Mouse (Mus musculus): ENCODE data around the gene Ly6g6d.
A peak's percentile ranks its signal among the peaks of the same experiment; 100 is the strongest.

DNA sequence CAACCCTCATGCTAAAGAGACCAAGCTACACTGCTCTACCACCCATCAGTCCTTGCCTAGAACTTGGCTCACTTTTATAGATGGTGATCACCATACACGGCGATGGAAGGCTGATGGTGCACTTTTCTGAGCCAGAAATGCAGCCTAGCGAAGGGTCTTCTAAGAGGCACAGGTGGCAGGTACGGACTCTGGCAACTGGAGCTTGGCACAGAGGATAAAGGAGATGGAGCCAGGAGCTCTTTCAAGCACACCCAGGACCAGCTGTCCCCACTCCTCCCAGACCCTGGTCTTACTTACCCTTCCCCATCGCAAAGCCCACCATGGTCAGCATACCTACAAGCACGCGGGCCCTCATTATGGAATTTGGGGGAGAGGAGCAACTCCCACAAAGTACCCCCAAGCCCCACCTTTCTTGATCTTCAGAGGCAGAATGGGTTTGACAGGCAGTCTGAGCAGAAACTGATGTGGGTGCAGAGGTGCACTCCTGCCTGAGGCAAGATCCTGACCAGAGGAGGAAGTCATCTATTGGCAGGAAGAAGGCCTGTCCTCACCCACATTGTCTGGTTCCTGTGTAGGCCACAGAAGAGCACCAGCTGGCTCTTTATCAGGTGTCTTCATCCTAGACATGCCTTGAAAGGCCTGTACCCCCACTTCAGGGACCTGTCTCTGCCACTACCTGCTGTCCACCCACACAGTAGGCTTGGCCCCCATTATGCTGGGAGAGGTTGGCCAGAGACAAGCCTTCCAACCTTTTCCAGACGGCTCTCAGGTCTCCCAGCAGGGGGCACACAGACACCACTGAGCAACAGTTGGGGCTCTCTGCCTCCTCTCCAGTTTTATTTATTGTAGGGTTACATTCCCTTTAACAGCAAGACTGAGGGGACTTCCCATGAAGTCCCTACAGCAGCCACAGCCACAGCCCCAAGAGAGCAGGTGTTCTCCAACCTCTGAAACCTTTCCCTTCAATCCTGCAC is 37.5 kb upstream of the Ly6g6d start, which contains the start of gene Ly6g5b:
- TF ChIP-seq POLR2A (IDR thresholded peaks at IDR 0.05; ENCODE audit: borderline replicate concordance, extremely low read depth, insufficient read depth, insufficient read length, poor library complexity, severe bottlenecking): no peak
- peak; percentile 40; the same call in 1 of the 2 replicates for TF ChIP-seq CTCF (IDR thresholded peaks at IDR 0.05; ENCODE audit: borderline replicate concordance, extremely low read depth, insufficient read depth, insufficient read length)

Measured in brain, embryonic 14.5 days (tissue).